Mouse (Mus musculus) liver, embryonic 14.5 days (tissue): ENCODE measurements around the gene Nmnat2.

Source experiments
- CTCF ChIP-seq: IDR thresholded peaks from 2 replicates; pipeline ENCODE4 v1.5.1; 2016; ENCODE audit warnings: antibody characterized with exemption, low read depth, control low read depth
- EP300 ChIP-seq: IDR thresholded peaks from 2 replicates; pipeline ENCODE4 v1.6.1; 2016; ENCODE audit warnings: antibody characterized with exemption, low read depth

DNA sequence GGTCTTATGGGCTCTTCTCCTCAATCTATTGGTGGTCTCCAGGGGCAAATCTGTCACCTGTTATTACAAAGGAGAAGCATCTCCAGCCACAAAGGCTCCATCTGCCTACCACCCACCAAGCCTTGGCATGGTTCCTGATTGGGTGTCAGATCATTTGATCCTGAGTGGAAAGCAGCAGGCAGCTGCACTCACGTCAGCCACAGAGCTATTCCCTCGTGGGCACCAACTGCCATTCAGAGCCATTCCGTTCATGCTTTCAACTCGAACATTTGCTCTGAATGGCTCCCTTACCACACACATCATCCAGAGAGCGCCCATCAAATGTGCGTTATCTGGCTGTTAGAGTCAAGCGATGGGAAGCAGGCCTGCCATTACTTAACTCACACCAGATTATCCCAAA lies 153.1 kb downstream of the Nmnat2 start:
- TF ChIP-seq CTCF, result no peak
- TF ChIP-seq EP300, result no peak
